In the genomic region with DNA sequence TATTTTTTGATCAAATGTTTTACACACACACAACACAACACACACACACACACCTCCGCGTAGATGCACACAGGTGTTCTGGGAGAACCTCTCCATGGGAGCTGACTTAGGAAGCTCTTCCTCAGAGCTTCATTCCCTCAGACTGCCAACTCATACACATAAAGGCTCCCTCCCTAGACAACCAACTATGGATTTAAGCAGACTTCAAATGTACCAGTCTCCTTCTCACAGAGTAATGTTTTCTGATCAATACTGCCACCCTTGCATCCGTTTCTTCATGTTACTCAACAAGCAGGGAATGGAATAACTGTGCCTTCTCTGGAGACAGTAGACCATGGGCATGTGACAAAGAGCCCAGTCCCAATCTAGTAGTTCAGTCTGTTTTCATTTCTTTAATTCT, we compare ENCODE assay signal across 10 mouse cellular contexts.
DNase-seq lines count a peak whose midpoint lies in the region; ATAC-seq and TF ChIP-seq lines count a peak whose summit lies in the region.
"Had no signal": no experiment of that assay in that cellular context is flagged by ENCODE, and none has a peak within 500 bp of the region (broad histone marks: within the 10 kb centered on the region; RNA-seq: fewer than 3 reads in every experiment).

No protein-coding gene starts in this region.

- no peaks in the 10 kb centered on the region for H3K27me3 ChIP-seq in cerebellum, adult 2 months (ENCODE audit: control insufficient read depth, insufficient read depth, low read length)
- 0 out of 2 replicates have a peak, but pooled peaks cover 5% of the 10 kb centered on the region for H3K27me3 ChIP-seq in forebrain, embryonic 12.5 days
- no peaks in the 10 kb centered on the region for H3K27me3 ChIP-seq in hindbrain, postnatal 0 days (ENCODE audit: insufficient read depth, low read length)
- peaks cover 9% of the 10 kb centered on the region; the same call in 1 of the 2 replicates for H3K27me3 ChIP-seq in neural tube, embryonic 13.5 days

- no peak for TF ChIP-seq CTCF in cerebellum, adult 2 months (IDR thresholded peaks at IDR 0.05; ENCODE audit: borderline replicate concordance, insufficient read depth, low read depth, low read length)
- no peak for TF ChIP-seq CTCF in hindbrain, postnatal 0 days (IDR thresholded peaks at IDR 0.05; ENCODE audit: low read depth)

- TF ChIP-seq POLR2A in cerebellum, adult 2 months (IDR thresholded peaks at IDR 0.05; ENCODE audit: borderline replicate concordance, insufficient read depth, low read length): no peak

- H3K4me3 ChIP-seq in cerebellum, adult 2 months (replicated peaks; ENCODE audit: insufficient read depth, low read depth, low read length): peak overlapping the region; percentile 95
- peak overlapping the region; percentile 87 for H3K4me3 ChIP-seq in forebrain, embryonic 12.5 days (replicated peaks)
- peak overlapping the region; percentile 79 for H3K4me3 ChIP-seq in hindbrain, postnatal 0 days (ENCODE audit: low read length)
- peak overlapping the region; percentile 84 for H3K4me3 ChIP-seq in neural tube, embryonic 13.5 days

- peak in 1 of 2 experiments; percentile 52 for DNase-seq in cerebellum, adult 2 months
- DNase-seq in cerebellum, postnatal 14 days: no peak
- peak; percentile 47 for DNase-seq in hindbrain, postnatal 0 days (ENCODE audit: low spot score)
- DNase-seq in urinary bladder, adult 2 months (ENCODE audit: low spot score): no peak
- DNase-seq in thymus, postnatal 25 days: no peak
- DNase-seq in ovary, adult 18-20 months (ENCODE audit: low spot score): no peak
- DNase-seq: kidney, postnatal 14 days had no signal

- no peaks in the 10 kb centered on the region for H3K9me3 ChIP-seq in forebrain, embryonic 12.5 days
- no peaks in the 10 kb centered on the region for H3K9me3 ChIP-seq in hindbrain, postnatal 0 days (ENCODE audit: low read length)
- no peaks in the 10 kb centered on the region for H3K9me3 ChIP-seq in neural tube, embryonic 13.5 days
- H3K9me3 ChIP-seq: G1E had no signal

- H3K4me1 ChIP-seq in cerebellum, adult 2 months (ENCODE audit: control insufficient read depth, insufficient read depth, low read length): peaks cover 4% of the 10 kb centered on the region; the same call in 1 of the 2 replicates
- H3K4me1 ChIP-seq in forebrain, embryonic 12.5 days: peaks cover 2% of the 10 kb centered on the region; the same call in 1 of the 2 replicates
- H3K4me1 ChIP-seq in hindbrain, postnatal 0 days (ENCODE audit: insufficient read depth, low read length): 0 out of 2 replicates have a peak, but pooled peaks cover 4% of the 10 kb centered on the region
- peaks cover 17% of the 10 kb centered on the region for H3K4me1 ChIP-seq in neural tube, embryonic 13.5 days (replicated peaks)

- ATAC-seq in forebrain, embryonic 12.5 days (ENCODE audit: low FRiP score): no peak
- ATAC-seq in hindbrain, postnatal 0 days: no peak
- ATAC-seq in neural tube, embryonic 13.5 days (ENCODE audit: low read depth): no peak

- WGBS in cerebellum, adult 2 months: 3% methylated on average over 3 of the region's 3 CpGs
- WGBS in forebrain, embryonic 12.5 days: 5% methylated on average over 3 of the region's 3 CpGs
- WGBS in hindbrain, postnatal 0 days: 1% methylated on average over 3 of the region's 3 CpGs
- WGBS in neural tube, embryonic 13.5 days: 8% methylated on average over 3 of the region's 3 CpGs

- H3K36me3 ChIP-seq in forebrain, embryonic 12.5 days (replicated peaks): no peaks in the 10 kb centered on the region
- H3K36me3 ChIP-seq in hindbrain, postnatal 0 days (ENCODE audit: insufficient read depth, low read length): no peaks in the 10 kb centered on the region
- no peaks in the 10 kb centered on the region for H3K36me3 ChIP-seq in neural tube, embryonic 13.5 days
- H3K36me3 ChIP-seq: G1E had no signal

- H3K4me2 ChIP-seq in forebrain, embryonic 12.5 days: peak overlapping the region; percentile 73
- H3K4me2 ChIP-seq in hindbrain, postnatal 0 days (ENCODE audit: low read depth, low read length): peak overlapping the region; percentile 89
- H3K4me2 ChIP-seq in neural tube, embryonic 13.5 days: peak overlapping the region; percentile 69

- peak overlapping the region; percentile 100 for H3K9ac ChIP-seq in forebrain, embryonic 12.5 days
- H3K9ac ChIP-seq in hindbrain, postnatal 0 days (replicated peaks; ENCODE audit: low read length): peak overlapping the region; percentile 100
- peak overlapping the region; percentile 100 for H3K9ac ChIP-seq in neural tube, embryonic 13.5 days

- H3K27ac ChIP-seq in cerebellum, adult 2 months (ENCODE audit: insufficient read depth, low read length): peak overlapping the region; percentile 95
- peak overlapping the region; percentile 100 for H3K27ac ChIP-seq in forebrain, embryonic 12.5 days
- peak overlapping the region; percentile 99 for H3K27ac ChIP-seq in hindbrain, postnatal 0 days
- peak overlapping the region; percentile 100 for H3K27ac ChIP-seq in neural tube, embryonic 13.5 days (replicated peaks)
